Mouse (Mus musculus): Measurements from ENCODE around the gene Rcc1l.

The Rcc1l gene

GRCm38 (mm10) chr5:134169231-134169630 is 7.3 kb downstream of the Rcc1l start:
- DNase-seq, result no peak

GRCm38 (mm10) chr5:134168033-134168432 is 8.5 kb downstream of the Rcc1l start:
- DNase-seq, result peak; percentile 53 to 68

GRCm38 (mm10) chr5:134166642-134167041 is 9.9 kb downstream of the Rcc1l start:
- no peak for DNase-seq

GRCm38 (mm10) chr5:134164688-134165087 is 11.9 kb downstream of the Rcc1l start:
- peak; percentile 74 to 84 for DNase-seq

- no peak for DNase-seq
Observed at GRCm38 (mm10) chr5:134155916-134156466, 20.6 kb downstream of the Rcc1l start.

- DNase-seq, result no peak
Observed at GRCm38 (mm10) chr5:134151895-134152294, 24.7 kb downstream of the Rcc1l start.

- no peak for DNase-seq
Observed at GRCm38 (mm10) chr5:134148153-134148552, 28.4 kb downstream of the Rcc1l start.

- no peak for DNase-seq
Observed at GRCm38 (mm10) chr5:134147194-134147753, 29.3 kb downstream of the Rcc1l start.

GRCm38 (mm10) chr5:134144986-134145385 is 31.6 kb downstream of the Rcc1l start:
- DNase-seq, result no peak

- DNase-seq, result no peak
Observed at GRCm38 (mm10) chr5:134142381-134142780, 34.2 kb downstream of the Rcc1l start.

- no peak for DNase-seq
Observed at GRCm38 (mm10) chr5:134141236-134141635, 35.3 kb downstream of the Rcc1l start.

- DNase-seq, result peak in 1 of 2 experiments; percentile 21
Observed at GRCm38 (mm10) chr5:134139429-134139828, 37.1 kb downstream of the Rcc1l start.

- DNase-seq, result no peak
Observed at GRCm38 (mm10) chr5:134137933-134138332, 38.6 kb downstream of the Rcc1l start.

GRCm38 (mm10) chr5:134136022-134136421 is 40.6 kb downstream of the Rcc1l start:
- DNase-seq, result no peak

GRCm38 (mm10) chr5:134131586-134131985 is 45.0 kb downstream of the Rcc1l start:
- DNase-seq, result peak in 1 of 2 experiments; percentile 31

- DNase-seq, result no peak
Observed at GRCm38 (mm10) chr5:134126232-134126631, 50.3 kb downstream of the Rcc1l start.

GRCm38 (mm10) chr5:134123846-134124245 is 52.7 kb downstream of the Rcc1l start:
- no peak for DNase-seq

- DNase-seq, result no peak
Observed at GRCm38 (mm10) chr5:134121893-134122259, 54.7 kb downstream of the Rcc1l start.

- DNase-seq, result no peak
Observed at GRCm38 (mm10) chr5:134121138-134121892, 55.3 kb downstream of the Rcc1l start.

- DNase-seq, result no peak
Observed at GRCm38 (mm10) chr5:134120135-134120534, 56.4 kb downstream of the Rcc1l start.

- DNase-seq, result no peak
Observed at GRCm38 (mm10) chr5:134119481-134120120, 57.0 kb downstream of the Rcc1l start.

GRCm38 (mm10) chr5:134118798-134119407 is 57.7 kb downstream of the Rcc1l start:
- DNase-seq, result no peak

- no peak for DNase-seq
Observed at GRCm38 (mm10) chr5:134115639-134116259, 60.8 kb downstream of the Rcc1l start.
